Mouse (Mus musculus) forebrain, embryonic 16.5 days (tissue): Measurements from ENCODE around the gene Fli1. TPM values are rescaled to one million over a fixed set of nuclear protein-coding genes. Genes with fewer than 3 reads are reported as not detected.

ENCODE experiments used
- ATAC-seq: fragments of 200-750 bp; cut with Nextera tagmentation; 2 replicates; pipeline ENCODE4 v1.8.0; 2017; ENCODE audit warnings: mild to moderate bottlenecking, moderate library complexity
- H3K27ac ChIP-seq: fragments of 300-500 bp; sonication (generic); 2 replicates; pipeline ENCODE4 v1.5.1; 2014; ENCODE audit warnings: low read length, control low read depth
- H3K27me3 ChIP-seq: fragments of 300-500 bp; sonication (generic); replicated peaks from 2 replicates; pipeline ENCODE4 v1.6.1; 2014; ENCODE audit warnings: low read length; ENCODE audit not compliant: control insufficient read depth, insufficient read depth
- H3K36me3 ChIP-seq: fragments of 300-500 bp; sonication (generic); 2 replicates; pipeline ENCODE4 v1.6.1; 2014; ENCODE audit not compliant: control insufficient read depth, insufficient read depth
- H3K4me1 ChIP-seq: fragments of 300-500 bp; sonication (generic); replicated peaks from 2 replicates; pipeline ENCODE4 v1.6.1; 2014; ENCODE audit warnings: low read length; ENCODE audit not compliant: control insufficient read depth, insufficient read depth
- H3K4me2 ChIP-seq: fragments of 300-500 bp; sonication (generic); 2 replicates; pipeline ENCODE4 v1.6.1; 2014; ENCODE audit warnings: mild to moderate bottlenecking, low read length, control low read depth
- H3K4me3 ChIP-seq: fragments of 300-500 bp; sonication (generic); replicated peaks from 2 replicates; pipeline ENCODE4 v1.5.1; 2014; ENCODE audit warnings: mild to moderate bottlenecking, low read length, control low read depth
- H3K9ac ChIP-seq: fragments of 300-500 bp; sonication (generic); replicated peaks from 2 replicates; pipeline ENCODE4 v1.6.1; 2014; ENCODE audit warnings: low read depth, low read length, control low read depth
- H3K9me3 ChIP-seq: fragments of 300-500 bp; sonication (generic); 2 replicates; pipeline ENCODE4 v1.6.1; 2016; ENCODE audit warnings: low read length; ENCODE audit not compliant: control insufficient read depth
- WGBS: fragments of 180-500 bp; shearing (Covaris S2); extraction: QIAGEN DNeasy Blood & Tissue Kit; methylation state at CpG from one replicate; pipeline ENCODE4 v1.1.7; 2014; 5-methylcytosine and 5-hydroxymethylcytosine counted together
- polyA plus RNA-seq: library from polyadenylated mRNA; unstranded; fragments of >200 nt; fragmentation: Nextera tagmentation; extraction: Ambion mirVana; gene quantifications from 2 replicates; pipeline ENCODE4 v1.2.1, GENCODE M21; 2015

Gene Fli1
- polyA plus RNA-seq, 1 experiment from 2014 or later, result 7.3 TPM

- 89% methylated on average over 2 of the region's 2 CpGs for WGBS
- no peak overlapping the region for H3K4me3 ChIP-seq
- no peak overlapping the region for H3K4me2 ChIP-seq
- H3K36me3 ChIP-seq, result no peaks in the 10 kb centered on the region
- no peak for ATAC-seq
- no peaks in the 10 kb centered on the region for H3K27me3 ChIP-seq
- no peak overlapping the region for H3K9ac ChIP-seq
- H3K27ac ChIP-seq, result no peak overlapping the region
- H3K4me1 ChIP-seq, result no peaks in the 10 kb centered on the region
- H3K9me3 ChIP-seq, result no peaks in the 10 kb centered on the region
Measured at GRCm38 (mm10) chr9:32508648-32509047, 34.0 kb downstream of the Fli1 start.

DNA sequence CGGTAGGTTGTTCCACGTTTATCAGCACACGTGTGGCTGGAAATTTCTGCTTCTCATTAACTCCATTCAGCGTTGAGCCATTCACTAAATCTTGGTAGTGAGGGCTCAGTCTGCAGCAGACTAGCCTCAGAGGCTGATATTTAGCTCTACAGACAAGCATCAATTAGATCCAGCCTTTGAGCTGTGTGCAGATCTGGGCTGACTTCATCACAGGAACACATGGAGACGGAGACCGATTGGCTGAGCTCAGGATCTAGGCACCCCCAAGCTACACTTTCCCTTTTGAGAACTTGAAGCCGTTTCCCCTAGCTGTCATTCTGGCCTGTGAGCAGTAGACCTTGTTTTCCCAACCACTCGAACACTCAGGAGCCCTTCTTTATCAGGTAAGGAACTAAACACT, 34.5 kb downstream of the Fli1 start:
- H3K4me1 ChIP-seq, result no peaks in the 10 kb centered on the region
- ATAC-seq, result no peak
- H3K36me3 ChIP-seq, result no peaks in the 10 kb centered on the region
- no peak overlapping the region for H3K9ac ChIP-seq
- no peak overlapping the region for H3K27ac ChIP-seq
- 72% methylated on average over 8 of the region's 8 CpGs for WGBS
- no peaks in the 10 kb centered on the region for H3K27me3 ChIP-seq
- H3K9me3 ChIP-seq, result no peaks in the 10 kb centered on the region
- H3K4me3 ChIP-seq, result no peak overlapping the region
- no peak overlapping the region for H3K4me2 ChIP-seq

GRCm38 (mm10) chr9:32506866-32507861, 35.5 kb downstream of the Fli1 start:
- Histone ChIP-seq H3K9me3 (no peaks in the 10 kb centered on the region), H3K4me1 (no peaks in the 10 kb centered on the region), H3K27me3 (no peaks in the 10 kb centered on the region), H3K4me2 (no peak overlapping the region), H3K9ac (no peak overlapping the region), H3K27ac (no peak overlapping the region), H3K36me3 (no peaks in the 10 kb centered on the region), H3K4me3 (no peak overlapping the region)
- ATAC-seq, result no peak
- WGBS, result 78% methylated on average over 15 of the region's 15 CpGs

DNA sequence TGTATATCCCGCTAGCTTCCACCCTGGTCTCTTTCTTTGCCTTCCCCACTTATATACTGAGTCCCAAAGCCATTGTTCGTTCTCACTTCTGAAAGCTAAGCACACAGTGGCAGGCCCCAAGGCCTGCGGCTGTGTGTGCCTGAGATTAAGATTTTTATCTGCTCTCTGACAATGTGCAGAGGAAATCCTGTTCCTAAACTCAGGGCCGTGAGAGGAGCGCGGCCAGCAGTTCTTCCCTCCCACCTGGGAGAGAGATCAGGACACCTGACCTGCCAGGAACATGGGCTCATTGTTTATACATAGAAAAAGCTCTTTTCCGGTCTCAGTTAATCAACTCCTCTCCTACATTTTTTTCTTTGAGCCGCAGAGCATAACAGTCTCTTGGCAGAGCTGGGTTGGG, 36.5 kb downstream of the Fli1 start:
- Histone ChIP-seq H3K27ac (no peak overlapping the region), H3K4me1 (no peaks in the 10 kb centered on the region), H3K4me3 (no peak overlapping the region), H3K9ac (no peak overlapping the region), H3K36me3 (no peaks in the 10 kb centered on the region), H3K27me3 (no peaks in the 10 kb centered on the region), H3K9me3 (no peaks in the 10 kb centered on the region), H3K4me2 (no peak overlapping the region)
- 60% methylated on average over 8 of the region's 8 CpGs for WGBS
- ATAC-seq, result no peak

- WGBS, result 83% methylated on average over 7 of the region's 7 CpGs
- Histone ChIP-seq H3K4me3 (no peak overlapping the region), H3K4me2 (no peak overlapping the region), H3K27ac (no peak overlapping the region), H3K9me3 (no peaks in the 10 kb centered on the region), H3K27me3 (no peaks in the 10 kb centered on the region), H3K4me1 (no peaks in the 10 kb centered on the region), H3K9ac (no peak overlapping the region), H3K36me3 (no peaks in the 10 kb centered on the region)
- ATAC-seq, result no peak
Measured at GRCm38 (mm10) chr9:32505460-32506075, 37.1 kb downstream of the Fli1 start.

DNA sequence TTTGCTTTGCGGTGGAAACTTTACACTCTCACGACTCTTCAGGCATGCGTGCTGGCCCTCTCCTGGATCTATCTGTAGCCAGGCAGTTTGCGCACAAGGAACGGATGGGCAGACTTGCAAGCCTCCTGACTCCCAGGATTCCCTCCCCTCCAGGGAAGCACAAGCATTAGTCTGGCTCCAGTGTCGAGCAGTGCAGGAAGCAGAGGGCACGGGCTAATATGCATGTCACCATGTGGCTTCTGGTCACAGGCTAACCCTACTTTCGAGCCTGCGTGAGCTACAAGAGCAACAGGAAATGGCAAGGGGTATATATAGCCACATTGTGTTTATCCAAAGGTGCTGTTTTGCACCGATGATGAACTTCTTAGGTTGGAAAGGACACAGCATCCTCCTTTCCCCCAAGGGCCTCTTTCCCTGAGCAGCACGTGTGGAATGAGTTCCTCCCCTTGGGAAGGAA, 38.6 kb downstream of the Fli1 start:
- no peak overlapping the region for H3K9ac ChIP-seq
- H3K4me2 ChIP-seq, result no peak overlapping the region
- ATAC-seq, result no peak
- H3K4me3 ChIP-seq, result no peak overlapping the region
- H3K27me3 ChIP-seq, result no peaks in the 10 kb centered on the region
- whole genome bisulfite sequencing, result 83% methylated on average over 11 of the region's 11 CpGs
- no peaks in the 10 kb centered on the region for H3K36me3 ChIP-seq
- no peak overlapping the region for H3K27ac ChIP-seq
- H3K4me1 ChIP-seq, result no peaks in the 10 kb centered on the region
- no peaks in the 10 kb centered on the region for H3K9me3 ChIP-seq

DNA sequence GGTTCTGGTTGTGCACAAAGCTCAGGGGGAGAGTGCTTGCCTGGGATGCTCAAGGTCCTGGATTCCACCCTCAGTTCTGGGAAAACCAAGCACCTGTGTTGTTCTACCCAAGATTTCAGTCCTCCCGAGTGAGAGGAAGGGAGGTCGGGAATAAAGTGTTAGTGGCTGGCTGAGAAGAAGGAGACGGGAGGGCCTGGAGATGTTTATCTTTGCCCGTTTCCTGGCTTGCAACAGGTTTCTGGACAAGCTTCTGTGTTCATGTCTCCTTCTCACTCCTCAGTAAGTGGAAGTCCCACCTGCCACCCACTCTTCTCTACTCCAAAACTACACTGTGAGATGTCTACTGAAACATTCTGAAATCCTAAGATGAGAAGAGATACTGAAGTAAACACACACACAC, 39.2 kb downstream of the Fli1 start:
- H3K9ac ChIP-seq, result no peak overlapping the region
- no peak overlapping the region for H3K27ac ChIP-seq
- H3K4me1 ChIP-seq, result no peaks in the 10 kb centered on the region
- H3K4me3 ChIP-seq, result no peak overlapping the region
- no peak for ATAC-seq
- no peaks in the 10 kb centered on the region for H3K9me3 ChIP-seq
- H3K36me3 ChIP-seq, result no peaks in the 10 kb centered on the region
- WGBS, result 85% methylated on average over 4 of the region's 4 CpGs
- H3K4me2 ChIP-seq, result no peak overlapping the region
- no peaks in the 10 kb centered on the region for H3K27me3 ChIP-seq

GRCm38 (mm10) chr9:32502256-32503010, 40.2 kb downstream of the Fli1 start:
- Histone ChIP-seq H3K9me3 (no peaks in the 10 kb centered on the region), H3K4me2 (no peak overlapping the region), H3K4me3 (no peak overlapping the region), H3K27ac (no peak overlapping the region), H3K36me3 (no peaks in the 10 kb centered on the region), H3K4me1 (no peaks in the 10 kb centered on the region), H3K27me3 (no peaks in the 10 kb centered on the region), H3K9ac (no peak overlapping the region)
- WGBS, result 83% methylated on average over 11 of the region's 11 CpGs
- ATAC-seq, result no peak

GRCm38 (mm10) chr9:32500886-32501285, 41.8 kb downstream of the Fli1 start:
- H3K9ac ChIP-seq, result no peak overlapping the region
- H3K9me3 ChIP-seq, result no peaks in the 10 kb centered on the region
- H3K27ac ChIP-seq, result no peak overlapping the region
- no peaks in the 10 kb centered on the region for H3K27me3 ChIP-seq
- H3K4me3 ChIP-seq, result no peak overlapping the region
- no peaks in the 10 kb centered on the region for H3K36me3 ChIP-seq
- H3K4me2 ChIP-seq, result no peak overlapping the region
- no peaks in the 10 kb centered on the region for H3K4me1 ChIP-seq
- 90% methylated on average over 8 of the region's 8 CpGs for WGBS
- no peak for ATAC-seq
